Mouse (Mus musculus) MN1 (cell line): Measurements from ENCODE around the gene Ifitm5.
"Not testable (repeated sequence)": the region's sequence is repeated elsewhere in the genome, so short reads cannot be mapped to it uniquely, and the experiment has no call there.

Experiments used
- DNase-seq: peaks from one replicate; pipeline ENCODE4 v3.0.0-alpha.2; 2016; ENCODE audit warnings: low spot score

Gene Ifitm5

GRCm38 (mm10) chr7:140949824-140950530 is at the start of gene Ifitm5:
Gene Ifitm5, minus strand, starts transcription at chr7:140950291.
- DNase-seq, result no peak

- DNase-seq, result no peak
Measured at GRCm38 (mm10) chr7:140998853-140999700, 49.0 kb upstream of the Ifitm5 start.

DNA sequence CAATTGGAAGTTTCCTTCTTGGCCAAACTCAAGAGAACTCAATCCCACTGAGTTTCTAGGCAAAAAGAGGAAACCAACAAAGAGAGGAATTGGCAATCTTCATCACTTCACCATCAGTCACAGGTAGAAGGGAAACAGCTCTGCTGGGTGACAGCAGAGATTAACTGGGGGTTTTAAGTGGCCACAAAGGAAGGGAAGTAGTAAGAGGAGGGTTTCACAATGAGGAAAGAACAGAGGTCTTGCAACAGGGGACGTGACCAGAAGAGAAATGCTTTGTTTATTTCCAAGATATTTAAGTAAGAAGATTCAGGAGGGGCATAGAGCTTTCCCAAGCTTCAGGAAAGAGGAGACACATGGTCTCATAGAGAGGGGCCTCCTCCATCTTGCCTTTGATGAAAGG is 47.7 kb upstream of the Ifitm5 start:
- DNase-seq, result no peak

- DNase-seq, result no peak
Measured at GRCm38 (mm10) chr7:140991117-140991689, 41.1 kb upstream of the Ifitm5 start.

- no peak for DNase-seq
Measured at GRCm38 (mm10) chr7:140990622-140991021, 40.5 kb upstream of the Ifitm5 start.

DNA sequence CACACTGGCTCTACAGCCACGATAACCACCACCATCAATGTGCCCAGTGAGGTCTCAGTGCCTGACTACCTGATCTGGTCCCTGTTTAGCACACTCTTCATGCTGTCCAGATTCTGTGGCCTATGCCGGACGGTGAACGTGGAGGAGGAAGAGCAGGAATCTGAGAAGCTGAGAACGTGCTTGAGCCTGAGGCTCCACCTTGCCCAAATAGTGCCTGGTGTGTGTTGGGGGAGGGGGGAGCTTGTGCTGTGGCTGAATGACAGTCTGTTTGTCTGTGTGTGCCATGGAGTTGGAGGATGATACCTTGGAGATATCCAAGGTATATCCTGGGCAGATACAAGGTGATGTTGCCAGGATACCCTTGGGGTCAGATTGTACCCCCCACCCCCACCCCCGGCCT is 40.1 kb upstream of the Ifitm5 start:
- no peak for DNase-seq

DNA sequence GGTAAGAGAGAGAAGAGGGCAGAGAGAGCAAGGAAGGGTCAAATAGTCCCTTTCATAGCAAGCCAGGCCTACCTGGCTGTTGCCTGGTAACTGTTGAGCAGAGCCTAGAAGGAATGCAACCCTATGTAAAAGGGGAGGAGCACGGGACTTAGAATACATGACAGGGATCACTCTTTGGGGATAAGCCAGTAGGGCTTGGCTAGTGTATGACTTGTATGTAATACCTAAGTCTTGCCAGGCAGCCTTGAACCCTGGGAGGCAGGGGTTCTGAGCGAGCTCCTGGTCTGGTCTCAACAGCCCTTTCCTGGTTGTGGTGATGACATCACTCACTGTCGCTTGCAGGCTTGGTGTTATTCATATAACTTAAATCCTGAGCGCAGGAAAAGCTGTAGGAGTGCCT is 38.9 kb upstream of the Ifitm5 start:
- no peak for DNase-seq

GRCm38 (mm10) chr7:140987182-140988138 is 37.4 kb upstream of the Ifitm5 start:
- DNase-seq, result peak; percentile 13

DNA sequence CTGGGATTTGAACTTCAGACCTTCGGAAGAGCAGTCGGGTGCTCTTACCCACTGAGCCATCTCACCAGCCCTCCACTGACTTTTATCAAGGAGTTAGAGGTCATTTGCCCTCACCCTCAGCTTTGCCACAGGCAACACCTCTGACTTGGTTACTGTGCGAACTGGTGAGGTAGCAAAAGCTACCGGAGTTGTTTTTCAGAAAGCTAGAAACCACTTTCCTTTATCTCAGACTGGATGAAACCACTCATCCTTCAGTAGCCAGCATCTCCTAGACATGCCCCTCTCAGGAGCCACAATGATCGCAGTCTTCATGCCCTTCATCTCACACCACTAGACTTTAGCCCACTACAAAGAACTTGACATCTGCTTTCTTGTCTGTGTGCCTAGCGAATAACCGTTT is 32.9 kb upstream of the Ifitm5 start:
- no peak for DNase-seq

- no peak for DNase-seq
Measured at GRCm38 (mm10) chr7:140981704-140982103, 31.6 kb upstream of the Ifitm5 start.

DNA sequence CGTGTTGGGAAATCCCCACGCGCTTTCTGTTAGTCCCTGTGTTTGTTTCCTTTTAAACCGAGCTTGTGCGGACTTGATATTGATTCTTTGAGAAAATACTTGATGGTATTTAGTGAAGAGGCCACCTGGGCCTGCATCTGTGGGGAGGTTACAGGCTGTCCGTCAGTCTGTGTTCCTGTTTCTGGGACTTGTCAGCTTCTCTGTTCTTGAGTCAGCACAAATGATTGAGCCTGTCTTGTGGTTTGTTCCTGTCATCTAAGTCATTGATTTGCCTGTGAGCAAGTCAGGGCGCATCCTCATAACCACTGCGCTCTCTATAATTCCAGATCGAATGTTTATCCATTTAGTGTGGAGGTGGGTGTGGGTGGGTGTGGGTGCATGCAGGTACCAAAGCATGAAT is 26.6 kb upstream of the Ifitm5 start:
- DNase-seq, result not testable (repeated sequence)

- no peak for DNase-seq
Measured at GRCm38 (mm10) chr7:140975465-140975864, 25.4 kb upstream of the Ifitm5 start.

GRCm38 (mm10) chr7:140974940-140975339 is 24.8 kb upstream of the Ifitm5 start:
- no peak for DNase-seq

DNA sequence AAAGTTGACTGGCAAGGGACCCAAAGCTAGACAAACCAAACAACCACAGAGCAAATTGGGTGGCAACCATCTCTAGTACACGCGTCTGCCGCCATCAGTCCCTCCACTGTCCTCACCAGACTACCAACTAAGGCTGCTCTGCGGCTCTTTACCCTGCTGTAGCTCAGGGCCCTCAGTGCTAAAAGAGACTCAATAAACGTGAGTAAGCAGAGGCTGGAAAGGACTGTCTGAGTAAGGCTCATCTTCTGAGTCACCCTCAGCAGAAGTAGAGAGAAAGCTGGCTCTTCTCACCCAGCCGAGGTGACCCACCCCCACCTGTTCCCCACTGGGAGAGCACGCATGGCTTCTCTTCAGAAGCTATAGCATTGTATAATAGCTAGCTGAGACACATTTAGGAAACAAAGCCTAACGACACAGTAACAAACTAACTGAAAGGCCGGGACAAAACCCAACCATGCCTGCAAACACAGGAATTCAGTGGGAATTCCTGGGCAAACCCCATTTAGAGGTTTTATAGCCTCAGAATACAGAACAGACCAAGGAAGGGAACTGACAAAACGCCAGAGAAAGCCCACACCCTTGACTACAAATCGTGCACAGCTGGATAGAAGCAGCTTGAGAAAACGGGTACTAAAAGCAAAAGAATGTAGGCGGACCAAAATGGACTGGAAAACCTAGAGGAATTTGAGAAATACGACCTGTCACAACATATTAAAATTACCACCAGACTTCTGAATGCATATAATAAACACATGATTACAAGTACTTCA is 23.5 kb upstream of the Ifitm5 start:
- no peak for DNase-seq

GRCm38 (mm10) chr7:140971479-140972171 is 21.5 kb upstream of the Ifitm5 start:
- no peak for DNase-seq

DNA sequence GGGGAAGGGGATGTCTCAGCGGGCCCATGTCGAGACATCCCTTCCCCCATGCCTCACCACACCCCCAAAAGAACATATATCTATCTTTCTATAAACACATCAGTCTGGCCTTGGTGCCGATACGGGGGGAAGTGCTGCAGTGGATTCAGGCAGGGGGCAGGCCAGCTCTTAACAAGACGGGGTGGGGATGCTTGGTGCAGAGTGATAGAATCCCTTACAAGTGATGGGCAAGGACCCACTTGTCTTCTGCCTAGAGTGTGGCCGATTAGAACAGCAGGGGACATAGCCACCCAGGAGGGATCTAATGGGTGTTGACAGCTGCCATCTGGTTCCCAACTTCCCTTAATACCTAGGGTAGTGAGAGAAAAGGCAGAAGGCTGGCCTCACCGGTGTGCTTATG is 20.8 kb upstream of the Ifitm5 start:
- DNase-seq, result no peak

- not testable (repeated sequence) for DNase-seq
Measured at GRCm38 (mm10) chr7:140968710-140969109, 18.6 kb upstream of the Ifitm5 start.

DNA sequence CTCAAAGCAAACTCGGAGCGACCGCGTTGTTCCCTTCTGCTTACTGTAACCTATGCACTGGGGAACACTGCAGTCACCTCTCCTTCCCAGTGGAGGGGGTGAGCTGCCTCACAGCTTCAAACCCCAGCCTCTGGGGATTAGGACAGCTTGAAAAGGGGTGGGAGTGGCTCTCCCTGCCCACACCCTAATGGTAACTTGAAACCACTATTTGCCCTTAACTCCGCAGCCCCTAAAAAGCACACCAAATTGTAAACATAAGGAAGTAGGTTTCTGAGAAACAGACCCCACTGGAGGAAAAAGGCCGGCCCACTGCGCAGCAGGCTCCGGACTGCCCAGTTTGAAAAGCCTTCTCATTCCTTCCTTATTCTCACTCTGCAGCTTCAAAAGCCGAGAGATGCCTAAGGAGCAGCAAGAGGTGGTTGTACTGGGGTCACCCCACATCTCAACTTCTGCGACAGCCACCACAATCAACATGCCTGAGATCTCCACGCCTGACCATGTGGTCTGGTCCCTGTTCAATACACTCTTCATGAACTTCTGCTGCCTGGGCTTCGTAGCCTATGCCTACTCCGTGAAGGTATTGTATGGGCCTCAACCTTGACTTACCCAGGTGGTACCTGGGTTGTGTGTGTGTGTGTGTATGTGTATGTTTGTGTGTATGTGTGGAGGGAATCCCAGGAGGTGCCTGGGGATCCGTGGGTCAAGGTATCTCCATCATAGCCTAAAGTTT is 17.9 kb upstream of the Ifitm5 start:
- DNase-seq, result no peak

- no peak for DNase-seq
Measured at GRCm38 (mm10) chr7:140966921-140967320, 16.8 kb upstream of the Ifitm5 start, which contains the start of gene Ifitm1. Gene Ifitm1, plus strand, starts transcription at chr7:140967221.

DNA sequence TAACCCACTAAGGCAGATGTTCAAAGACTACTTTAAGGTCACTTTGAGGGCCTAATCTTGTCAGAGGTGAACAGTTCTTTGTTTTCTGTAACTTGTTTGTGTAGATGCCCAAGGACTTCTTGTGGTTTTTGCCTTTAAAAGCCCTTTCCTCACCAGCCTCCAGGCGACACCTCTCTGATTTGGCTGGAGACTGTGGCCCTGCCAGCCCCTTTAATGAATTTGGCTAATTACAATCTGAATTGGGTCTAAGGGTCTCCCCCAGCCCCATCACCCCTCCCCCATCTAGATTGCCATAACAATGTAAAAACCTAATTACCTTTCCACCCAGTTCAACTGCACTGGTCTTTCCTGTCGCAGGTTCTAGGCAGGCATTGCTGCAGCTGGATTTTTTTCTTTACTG is 12.6 kb upstream of the Ifitm5 start:
- no peak for DNase-seq
